Mouse (Mus musculus) liver, adult 2 months (tissue): Measurements from ENCODE around the gene Rtl9. TPM values are rescaled to one million over a fixed set of nuclear protein-coding genes. Genes with fewer than 3 reads are reported as not detected.

Experiments used
- DNase-seq: peaks from one replicate; pipeline ENCODE4 v3.0.0-alpha.2; 2011; ENCODE audit warnings: low read depth, low spot score; ENCODE audit errors: extremely low read depth
- H3K27ac ChIP-seq: fragments of 200-500 bp; replicated peaks from 2 replicates; pipeline ENCODE4 v1.5.1; 2012; ENCODE audit warnings: low read depth, mild to moderate bottlenecking, control low read depth, inconsistent platforms, low read length; ENCODE audit not compliant: insufficient read depth
- H3K27me3 ChIP-seq: fragments of 200-500 bp; 2 replicates; pipeline ENCODE4 v1.6.1; 2012; ENCODE audit warnings: mild to moderate bottlenecking, moderate library complexity, low read length, inconsistent platforms; ENCODE audit not compliant: control insufficient read depth, insufficient read depth
- H3K36me3 ChIP-seq: fragments of 200-500 bp; 2 replicates; pipeline ENCODE4 v1.6.1; 2012; ENCODE audit warnings: low read length, inconsistent platforms; ENCODE audit not compliant: control insufficient read depth, insufficient read depth
- H3K4me1 ChIP-seq: fragments of 200-500 bp; 2 replicates; pipeline ENCODE4 v1.6.1; 2011; ENCODE audit warnings: low read length; ENCODE audit not compliant: control insufficient read depth, insufficient read depth
- H3K4me3 ChIP-seq: fragments of 200-500 bp; 2 replicates; pipeline ENCODE4 v1.5.1; 2011; ENCODE audit warnings: low read depth, mild to moderate bottlenecking, control low read depth, low read length, moderate library complexity; ENCODE audit not compliant: insufficient read depth
- H3K79me2 ChIP-seq: fragments of 200-500 bp; 2 replicates; pipeline ENCODE4 v1.6.1; 2012; ENCODE audit warnings: inconsistent platforms, mild to moderate bottlenecking, low read length, moderate library complexity; ENCODE audit not compliant: control insufficient read depth, insufficient read depth
- H3K9ac ChIP-seq: fragments of 200-500 bp; 2 replicates; pipeline ENCODE4 v1.6.1; 2012; ENCODE audit warnings: low read depth, mild to moderate bottlenecking, control low read depth, inconsistent platforms, low read length
- CTCF ChIP-seq: fragments of 200-500 bp; IDR thresholded peaks from 2 replicates; pipeline ENCODE4 v1.5.1; 2011; ENCODE audit warnings: low read depth, low read length, control low read depth
- POLR2A ChIP-seq: fragments of 200-500 bp; IDR thresholded peaks from 2 replicates; pipeline ENCODE4 v1.6.1; 2011; ENCODE audit warnings: low read length, control low read depth; ENCODE audit not compliant: insufficient read depth; ENCODE audit errors: extremely low read depth
- WGBS: fragments of 180-500 bp; shearing (Covaris S2); methylation state at CpG from one replicate; pipeline ENCODE4 v1.1.7; 2018; 5-methylcytosine and 5-hydroxymethylcytosine counted together
- polyA plus RNA-seq: library from polyadenylated mRNA; depleted of rRNA; stranded (reverse); fragments of >200 nt; gene quantifications from 2 replicates; pipeline ENCODE4 v1.2.3, GENCODE M21; 2012; rRNA removed
- total RNA-seq: library from RNA; depleted of rRNA; stranded (reverse); fragments of >200 nt; gene quantifications from 2 replicates; pipeline ENCODE4 v1.2.3, GENCODE M21; 2014; rRNA removed

The Rtl9 gene
- total and polyA plus RNA-seq, 2 experiments = not detected

GRCm38 (mm10) chrX:143103146-143103545 lies 3.8 kb downstream of the Rtl9 start:
- Histone ChIP-seq H3K9ac (no peak overlapping the region), H3K4me3 (no peak overlapping the region), H3K4me1 (peaks cover 5% of the 10 kb centered on the region; the same call in 1 of the 2 replicates), H3K79me2 (no peaks in the 10 kb centered on the region), H3K27ac (no peak overlapping the region), H3K36me3 (no peaks in the 10 kb centered on the region), H3K27me3 (no peaks in the 10 kb centered on the region)
- no peak for TF ChIP-seq CTCF
- TF ChIP-seq POLR2A = no peak
- no peak for DNase-seq
- WGBS = 89% methylated on average over 5 of the region's 5 CpGs

- peak; percentile 74 for DNase-seq
- H3K36me3 ChIP-seq = no peaks in the 10 kb centered on the region
- no peak overlapping the region for H3K4me3 ChIP-seq
- TF ChIP-seq CTCF (no peak), POLR2A (no peak)
- no peaks in the 10 kb centered on the region for H3K79me2 ChIP-seq
- WGBS = 13% methylated on average over 1 of the region's 1 CpGs
- no peak overlapping the region for H3K9ac ChIP-seq
- H3K4me1 ChIP-seq = 0 out of 2 replicates have a peak, but pooled peaks cover 2% of the 10 kb centered on the region
- H3K27me3 ChIP-seq = no peaks in the 10 kb centered on the region
- no peak overlapping the region for H3K27ac ChIP-seq
These were observed 6.5 kb downstream of the Rtl9 start for GRCm38 (mm10) chrX:143105866-143106265.

GRCm38 (mm10) chrX:143112546-143112945 lies 13.2 kb downstream of the Rtl9 start:
- H3K27me3 ChIP-seq = no peaks in the 10 kb centered on the region
- H3K4me3 ChIP-seq = no peak overlapping the region
- H3K4me1 ChIP-seq = no peaks in the 10 kb centered on the region
- no peak for TF ChIP-seq CTCF
- TF ChIP-seq POLR2A = no peak
- H3K79me2 ChIP-seq = no peaks in the 10 kb centered on the region
- no peak for DNase-seq
- no peak overlapping the region for H3K9ac ChIP-seq
- no peaks in the 10 kb centered on the region for H3K36me3 ChIP-seq
- no peak overlapping the region for H3K27ac ChIP-seq

Other genes starting within 250 kb of the Rtl9 start
- gene Ammecr1, start 132.9 kb upstream of the Rtl9 start, total RNA-seq = 0.83 and 1.3 TPM in 2 replicates
- 0.20 and 0.39 TPM in 2 replicates for gene Ammecr1, start 132.9 kb upstream of the Rtl9 start, polyA plus RNA-seq